Mouse (Mus musculus): ENCODE results near the gene Olfr171. TPM values are rescaled to one million over a fixed set of nuclear protein-coding genes. Genes with fewer than 3 reads are reported as not detected.
"Not testable (repeated sequence)": the region's sequence is repeated elsewhere in the genome, so short reads cannot be mapped to it uniquely, and the experiment has no call there.

Olfr171 gene
- not detected in 2 replicates for polyA plus RNA-seq (2014; fragmentation: Nextera tagmentation; extraction: Ambion mirVana)

- H3K9me3 ChIP-seq (replicated peaks; ENCODE audit: control insufficient read depth, low read length), result no peaks in the 10 kb centered on the region
- no peak within 1 kb of the TSS for H3K4me2 ChIP-seq
- no peaks in the 10 kb centered on the region for H3K36me3 ChIP-seq (ENCODE audit: control insufficient read depth, insufficient read depth, low read length)
- no peak within 1 kb of the TSS for H3K4me3 ChIP-seq (ENCODE audit: low read depth, low read length)
- no peaks in the 10 kb centered on the region for H3K27me3 ChIP-seq (ENCODE audit: control insufficient read depth, insufficient read depth, low read length)
- no peak within 1 kb of the TSS for H3K9ac ChIP-seq (ENCODE audit: low read depth, low read length)
- ATAC-seq (replicated peaks; ENCODE audit: insufficient number of reproducible peaks, low FRiP score, low TSS enrichment), result no peak
- 72% methylated on average over 1 of the region's 1 CpGs for WGBS (ENCODE audit: insufficient replicate concordance)
- H3K27ac ChIP-seq (ENCODE audit: low read depth, low read length), result no peak within 1 kb of the TSS
- H3K4me1 ChIP-seq (ENCODE audit: control insufficient read depth, insufficient read depth, low read length), result no peaks in the 10 kb centered on the region
Measured at GRCm38 (mm10) chr16:19629816-19630215, at the start of gene Olfr171. TSS of gene Olfr171 (minus strand) at chr16:19629916.

DNA sequence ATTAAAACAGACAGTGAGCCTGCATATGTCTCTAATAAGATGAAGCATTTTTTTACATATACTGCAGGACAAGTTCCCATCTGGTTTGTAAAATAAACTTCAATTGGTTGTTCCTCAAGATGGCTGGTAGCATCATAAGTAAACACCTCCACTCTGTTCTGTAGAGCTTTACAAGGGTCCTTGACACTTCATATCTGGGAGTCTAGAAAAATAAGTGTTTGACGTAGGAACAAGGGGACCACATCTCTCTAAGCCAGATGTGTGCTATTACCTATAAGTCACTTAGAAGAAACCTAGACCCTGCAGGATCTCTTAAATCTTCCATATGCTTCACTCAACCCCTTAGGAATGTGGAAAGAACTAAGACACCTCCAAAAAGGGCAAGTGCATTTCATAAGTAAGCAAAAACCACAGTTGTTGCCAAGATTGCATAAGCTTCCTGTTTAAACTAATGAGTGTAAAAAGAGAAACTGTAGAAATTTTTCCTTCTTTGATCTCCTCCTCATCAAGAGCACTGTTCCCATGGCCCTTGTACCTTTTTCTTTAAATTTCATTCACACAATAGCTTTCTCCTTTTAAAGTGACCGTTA lies 41.1 kb upstream of the Olfr171 start:
- WGBS (ENCODE audit: insufficient replicate concordance), result 79% methylated on average over 2 of the region's 2 CpGs
- H3K36me3 ChIP-seq (ENCODE audit: control insufficient read depth, insufficient read depth, low read length), result no peaks in the 10 kb centered on the region
- H3K27me3 ChIP-seq (ENCODE audit: control insufficient read depth, insufficient read depth, low read length), result no peaks in the 10 kb centered on the region
- no peaks in the 10 kb centered on the region for H3K9me3 ChIP-seq (replicated peaks; ENCODE audit: control insufficient read depth, low read length)
- H3K4me2 ChIP-seq, result no peak overlapping the region
- no peak overlapping the region for H3K27ac ChIP-seq (ENCODE audit: low read depth, low read length)
- no peak overlapping the region for H3K4me3 ChIP-seq (ENCODE audit: low read depth, low read length)
- H3K9ac ChIP-seq (ENCODE audit: low read depth, low read length), result no peak overlapping the region
- no peak for ATAC-seq (replicated peaks; ENCODE audit: insufficient number of reproducible peaks, low FRiP score, low TSS enrichment)
- no peaks in the 10 kb centered on the region for H3K4me1 ChIP-seq (ENCODE audit: control insufficient read depth, insufficient read depth, low read length)

DNA sequence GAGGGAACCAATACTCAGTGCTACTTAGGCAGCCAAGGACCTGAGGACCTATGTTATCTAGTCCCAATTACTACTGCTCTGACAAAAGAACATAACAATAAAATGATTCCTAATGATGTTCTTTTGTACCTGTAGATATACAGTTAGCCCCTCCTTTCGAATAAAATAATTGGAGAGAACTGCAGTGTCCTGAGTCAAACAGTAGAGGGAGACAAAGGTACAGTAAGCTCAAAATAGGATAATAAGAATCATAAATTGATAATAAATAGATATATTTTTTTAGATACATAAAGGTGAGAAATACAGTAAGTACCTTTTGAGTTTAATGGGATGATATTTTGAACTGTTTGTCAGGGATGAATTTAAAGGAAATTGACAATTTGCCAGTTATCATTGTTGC lies 36.6 kb upstream of the Olfr171 start:
- 36% methylated on average over 1 of the region's 1 CpGs for WGBS (ENCODE audit: insufficient replicate concordance)

GRCm38 (mm10) chr16:19611782-19612181 lies 17.9 kb downstream of the Olfr171 start, which contains the start of gene Olfr170:
TSS of gene Olfr170 (minus strand) at chr16:19611882.
- ATAC-seq (replicated peaks; ENCODE audit: insufficient number of reproducible peaks, low FRiP score, low TSS enrichment), result not testable (repeated sequence)
- WGBS (ENCODE audit: insufficient replicate concordance), result 77% methylated on average over 2 of the region's 2 CpGs

More for the DNA sequence above, 36.6 kb upstream of the Olfr171 start:
- Histone ChIP-seq H3K9me3 (replicated peaks; ENCODE audit: control insufficient read depth, low read length) (no peaks in the 10 kb centered on the region), H3K4me1 (ENCODE audit: control insufficient read depth, insufficient read depth, low read length) (no peaks in the 10 kb centered on the region), H3K27me3 (ENCODE audit: control insufficient read depth, insufficient read depth, low read length) (no peaks in the 10 kb centered on the region), H3K9ac (ENCODE audit: low read depth, low read length) (no peak overlapping the region), H3K4me2 (no peak overlapping the region), H3K27ac (ENCODE audit: low read depth, low read length) (no peak overlapping the region), H3K4me3 (ENCODE audit: low read depth, low read length) (no peak overlapping the region), H3K36me3 (ENCODE audit: control insufficient read depth, insufficient read depth, low read length) (no peaks in the 10 kb centered on the region)
- no peak for ATAC-seq (replicated peaks; ENCODE audit: insufficient number of reproducible peaks, low FRiP score, low TSS enrichment)

DNA sequence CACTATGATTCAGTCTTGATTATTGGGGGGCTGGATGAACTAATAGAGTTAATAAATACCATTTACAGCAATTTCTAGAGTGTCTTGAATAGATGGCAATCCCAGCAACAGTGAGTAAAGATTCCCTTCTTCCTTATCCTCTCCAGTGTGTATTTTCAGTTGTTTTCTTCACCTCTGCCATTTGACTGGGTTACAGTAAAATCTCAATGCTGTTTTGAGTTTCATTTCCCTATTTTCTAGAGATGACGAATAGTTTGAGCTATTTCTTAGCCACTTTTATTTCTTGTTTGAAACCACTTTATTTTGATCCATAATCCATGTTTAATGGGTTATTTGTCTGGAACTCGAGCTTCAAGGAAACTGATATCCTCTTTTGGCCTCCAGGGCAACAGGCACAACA lies 26.6 kb downstream of the Olfr171 start:
- Histone ChIP-seq H3K4me3 (ENCODE audit: low read depth, low read length) (no peak overlapping the region), H3K4me1 (ENCODE audit: control insufficient read depth, insufficient read depth, low read length) (no peaks in the 10 kb centered on the region), H3K9ac (ENCODE audit: low read depth, low read length) (no peak overlapping the region), H3K27ac (ENCODE audit: low read depth, low read length) (no peak overlapping the region), H3K9me3 (replicated peaks; ENCODE audit: control insufficient read depth, low read length) (no peaks in the 10 kb centered on the region), H3K4me2 (no peak overlapping the region), H3K36me3 (ENCODE audit: control insufficient read depth, insufficient read depth, low read length) (no peaks in the 10 kb centered on the region), H3K27me3 (ENCODE audit: control insufficient read depth, insufficient read depth, low read length) (no peaks in the 10 kb centered on the region)
- 54% methylated on average over 2 of the region's 2 CpGs for WGBS (ENCODE audit: insufficient replicate concordance)
- ATAC-seq (replicated peaks; ENCODE audit: insufficient number of reproducible peaks, low FRiP score, low TSS enrichment), result no peak

More at GRCm38 (mm10) chr16:19611782-19612181, 17.9 kb downstream of the Olfr171 start, which contains the start of gene Olfr170:
- H3K4me2 ChIP-seq; H3K4me3 ChIP-seq (ENCODE audit: low read depth, low read length); H3K27me3 ChIP-seq (ENCODE audit: control insufficient read depth, insufficient read depth, low read length); H3K4me1 ChIP-seq (ENCODE audit: control insufficient read depth, insufficient read depth, low read length); H3K36me3 ChIP-seq (ENCODE audit: control insufficient read depth, insufficient read depth, low read length); H3K27ac ChIP-seq (ENCODE audit: low read depth, low read length); H3K9ac ChIP-seq (ENCODE audit: low read depth, low read length); H3K9me3 ChIP-seq (replicated peaks; ENCODE audit: control insufficient read depth, low read length): not testable (repeated sequence)

Other genes starting within 250 kb of the Olfr171 start
- gene Olfr165, start 206.8 kb downstream of the Olfr171 start, polyA plus RNA-seq (2014; fragmentation: Nextera tagmentation; extraction: Ambion mirVana), result not detected in 2 replicates
- not detected in 2 replicates for gene Olfr166, start 146.2 kb downstream of the Olfr171 start, polyA plus RNA-seq (2014; fragmentation: Nextera tagmentation; extraction: Ambion mirVana)
- not detected in 2 replicates for gene Olfr167, start 107.7 kb downstream of the Olfr171 start, polyA plus RNA-seq (2014; fragmentation: Nextera tagmentation; extraction: Ambion mirVana)
- gene Olfr168, start 94.4 kb downstream of the Olfr171 start, polyA plus RNA-seq (2014; fragmentation: Nextera tagmentation; extraction: Ambion mirVana), result not detected in 2 replicates
- not detected in 2 replicates for gene Olfr169, start 58.1 kb downstream of the Olfr171 start, polyA plus RNA-seq (2014; fragmentation: Nextera tagmentation; extraction: Ambion mirVana)
- gene Olfr170, start 18.0 kb downstream of the Olfr171 start, polyA plus RNA-seq (2014; fragmentation: Nextera tagmentation; extraction: Ambion mirVana), result not detected in 2 replicates
- gene Lamp3, start 76.5 kb upstream of the Olfr171 start, polyA plus RNA-seq (2014; fragmentation: Nextera tagmentation; extraction: Ambion mirVana), result 0.06 and 0.09 TPM in 2 replicates
- 22.4 and 28.7 TPM in 2 replicates for gene B3gnt5, start 130.3 kb upstream of the Olfr171 start, polyA plus RNA-seq (2014; fragmentation: Nextera tagmentation; extraction: Ambion mirVana)

All from heart, embryonic 11.5 days (tissue).